Mouse (Mus musculus) ES-Bruce4 (cell line): Measurements from ENCODE around the gene Cggbp1. TPM values are rescaled to one million over a fixed set of nuclear protein-coding genes. Genes with fewer than 3 reads are reported as not detected.

Experiments
- H3K27ac ChIP-seq: 2 replicates; pipeline ENCODE4 v1.5.1; 2012; ENCODE audit warnings: low read length, inconsistent platforms; ENCODE audit not compliant: insufficient read depth
- H3K27me3 ChIP-seq: 2 replicates; pipeline ENCODE4 v1.6.1; 2012; ENCODE audit warnings: mild to moderate bottlenecking, low read length, inconsistent platforms; ENCODE audit not compliant: control insufficient read depth, poor library complexity, insufficient read depth, severe bottlenecking
- H3K36me3 ChIP-seq: 2 replicates; pipeline ENCODE4 v1.6.1; 2012; ENCODE audit warnings: inconsistent platforms, mild to moderate bottlenecking, low read length, moderate library complexity; ENCODE audit not compliant: control insufficient read depth, poor library complexity, insufficient read depth, severe bottlenecking
- H3K4me1 ChIP-seq: one replicate; pipeline ENCODE4 v1.8.1; 2011; ENCODE audit warnings: low read length; ENCODE audit not compliant: control insufficient read depth, insufficient read depth
- H3K4me3 ChIP-seq: 2 replicates; pipeline ENCODE4 v1.5.1; 2011; ENCODE audit warnings: low read depth, mild to moderate bottlenecking, low read length
- H3K9ac ChIP-seq: 2 replicates; pipeline ENCODE4 v1.6.1; 2012; ENCODE audit warnings: low read depth, mild to moderate bottlenecking, inconsistent platforms; ENCODE audit not compliant: poor library complexity, severe bottlenecking
- H3K9me3 ChIP-seq: replicated peaks from 2 replicates; pipeline ENCODE4 v1.6.1; 2012; ENCODE audit warnings: mild to moderate bottlenecking, low read length, inconsistent platforms; ENCODE audit not compliant: control insufficient read depth, poor library complexity, insufficient read depth, severe bottlenecking
- CTCF ChIP-seq: IDR thresholded peaks from one replicate; pipeline ENCODE4 v1.8.1; 2011; ENCODE audit warnings: low read depth, low read length
- EP300 ChIP-seq: IDR thresholded peaks from 2 replicates; pipeline ENCODE4 v1.6.1; 2011; ENCODE audit warnings: low read depth, low read length; ENCODE audit not compliant: insufficient read depth
- POLR2A ChIP-seq: IDR thresholded peaks from one replicate; pipeline ENCODE4 v1.8.1; 2011; ENCODE audit warnings: low read length; ENCODE audit not compliant: insufficient read depth
- polyA plus RNA-seq: library from polyadenylated mRNA; stranded (reverse); fragments of >200 nt; gene quantifications from 2 replicates; pipeline ENCODE4 v1.2.4, GENCODE M21; 2011; ENCODE audit warnings: low read depth; ENCODE audit not compliant: missing spikeins, insufficient read depth, insufficient read length

The Cggbp1 gene
- polyA plus RNA-seq, 1 experiment: 72.9 TPM

GRCm38 (mm10) chr16:64903328-64903727 is 51.5 kb downstream of the Cggbp1 start:
- H3K4me3 ChIP-seq: no peak overlapping the region
- no peaks in the 10 kb centered on the region for H3K9me3 ChIP-seq
- no peaks in the 10 kb centered on the region for H3K27me3 ChIP-seq
- TF ChIP-seq CTCF (no peak), POLR2A (no peak), EP300 (no peak)
- H3K9ac ChIP-seq: no peak overlapping the region
- no peaks in the 10 kb centered on the region for H3K36me3 ChIP-seq
- no peaks in the 10 kb centered on the region for H3K4me1 ChIP-seq
- H3K27ac ChIP-seq: no peak overlapping the region

GRCm38 (mm10) chr16:64907112-64907511 is 55.3 kb downstream of the Cggbp1 start:
- no peaks in the 10 kb centered on the region for H3K27me3 ChIP-seq
- H3K36me3 ChIP-seq: no peaks in the 10 kb centered on the region
- H3K9me3 ChIP-seq: no peaks in the 10 kb centered on the region
- H3K9ac ChIP-seq: no peak overlapping the region
- TF ChIP-seq EP300: no peak
- no peak for TF ChIP-seq CTCF
- no peak for TF ChIP-seq POLR2A
- H3K27ac ChIP-seq: no peak overlapping the region
- H3K4me3 ChIP-seq: no peak overlapping the region
- H3K4me1 ChIP-seq: no peaks in the 10 kb centered on the region

GRCm38 (mm10) chr16:64908747-64909146 is 57.0 kb downstream of the Cggbp1 start:
- H3K27ac ChIP-seq: no peak overlapping the region
- no peak overlapping the region for H3K4me3 ChIP-seq
- no peak overlapping the region for H3K9ac ChIP-seq
- H3K27me3 ChIP-seq: no peaks in the 10 kb centered on the region
- no peaks in the 10 kb centered on the region for H3K9me3 ChIP-seq
- H3K36me3 ChIP-seq: no peaks in the 10 kb centered on the region
- no peak for TF ChIP-seq EP300
- no peak for TF ChIP-seq CTCF
- no peak for TF ChIP-seq POLR2A
- H3K4me1 ChIP-seq: no peaks in the 10 kb centered on the region

Other genes starting within 250 kb of the Cggbp1 start
- gene Csnka2ip, start 249.6 kb upstream of the Cggbp1 start, polyA plus RNA-seq: not detected in 2 replicates
- 28.6 and 30.0 TPM in 2 replicates for gene 4930453N24Rik, start 80.8 kb upstream of the Cggbp1 start, polyA plus RNA-seq
- gene Zfp654, start 344 bp upstream of the Cggbp1 start, polyA plus RNA-seq: 12.0 and 12.1 TPM in 2 replicates